Mouse (Mus musculus) CH12.LX (cell line): ENCODE data around the gene Gm11020. TPM values are rescaled to one million over a fixed set of nuclear protein-coding genes. Genes with fewer than 3 reads are reported as not detected.

ENCODE experiments used
- DNase-seq: peaks from one replicate; pipeline ENCODE4 v3.0.0-alpha.2; 2013; ENCODE audit errors: extremely low read depth
- H3K27ac ChIP-seq: 2 replicates; pipeline ENCODE4 v1.5.1; 2012; ENCODE audit warnings: low read depth, mild to moderate bottlenecking, control low read depth, moderate library complexity; ENCODE audit not compliant: insufficient read depth
- H3K27me3 ChIP-seq: replicated peaks from 2 replicates; pipeline ENCODE3; 2012; ENCODE audit warnings: inconsistent platforms
- H3K36me3 ChIP-seq, 2 experiments: replicated peaks in 1 of 2; 2 replicates each; pipeline versions ENCODE3 to v1.6.1; 2012; ENCODE audit warnings: inconsistent platforms in 1 of 2, low read length in 1 of 2, mild to moderate bottlenecking in 1 of 2, mixed read lengths in 1 of 2, moderate library complexity in 1 of 2; ENCODE audit not compliant: control insufficient read depth in 1 of 2, insufficient read depth in 1 of 2
- H3K4me1 ChIP-seq, 2 experiments: 2 replicates each; pipeline ENCODE4 v1.6.1; 2012; ENCODE audit warnings: inconsistent platforms in 1 of 2, moderate library complexity in 1 of 2; ENCODE audit not compliant: insufficient read depth in 2 of 2, control insufficient read depth in 1 of 2
- H3K4me2 ChIP-seq: 2 replicates; pipeline ENCODE4 v1.6.1; 2012; ENCODE audit warnings: low read depth, mild to moderate bottlenecking, control low read depth; ENCODE audit not compliant: poor library complexity, insufficient read depth, severe bottlenecking
- H3K4me3 ChIP-seq, 3 experiments: fragments of 150-350 bp in 1 of 3; sonication (generic) in 1 of 3; replicated peaks in 1 of 3; 2 replicates each; pipeline versions ENCODE3 to v1.5.1; 2011 to 2012; ENCODE audit warnings: low read depth in 2 of 3, low read length in 2 of 3, mild to moderate bottlenecking in 2 of 3, moderate library complexity in 2 of 3, control low read depth in 1 of 3, improper control_type of control experiment in 1 of 3, inconsistent platforms in 1 of 3, mixed read lengths in 1 of 3; ENCODE audit not compliant: poor library complexity in 1 of 3
- H3K79me2 ChIP-seq: replicated peaks from 2 replicates; pipeline ENCODE4 v1.6.1; 2012; ENCODE audit warnings: mild to moderate bottlenecking, moderate library complexity; ENCODE audit not compliant: control insufficient read depth, poor library complexity, insufficient read depth, severe bottlenecking; ENCODE audit errors: extremely low read depth
- H3K9ac ChIP-seq: 2 replicates; pipeline ENCODE4 v1.6.1; 2012; ENCODE audit warnings: low read depth, mild to moderate bottlenecking, control low read depth, moderate library complexity; ENCODE audit not compliant: insufficient read depth
- H3K9me3 ChIP-seq: replicated peaks from 2 replicates; pipeline ENCODE3; 2012; ENCODE audit warnings: low read length, inconsistent platforms, mixed read lengths
- ELF1 ChIP-seq: IDR thresholded peaks from 2 replicates; pipeline ENCODE4 v1.6.1; 2014; ENCODE audit warnings: low read depth, mild to moderate bottlenecking, inconsistent platforms, low read length, improper control_type of control experiment
- EP300 ChIP-seq: IDR thresholded peaks from 2 replicates; pipeline ENCODE4 v1.6.1; 2011; ENCODE audit warnings: low read length, improper control_type of control experiment
- IRF4 ChIP-seq: IDR thresholded peaks from 2 replicates; pipeline ENCODE4 v1.6.1; 2014; ENCODE audit warnings: low read depth, mild to moderate bottlenecking, inconsistent platforms, low read length, improper control_type of control experiment
- JUN ChIP-seq: IDR thresholded peaks from 2 replicates; pipeline ENCODE4 v1.6.1; 2011; ENCODE audit warnings: low read depth, mild to moderate bottlenecking, low read length, improper control_type of control experiment, moderate library complexity; ENCODE audit not compliant: insufficient read depth
- JUND ChIP-seq: conservative IDR thresholded peaks from 2 replicates; pipeline ENCODE4 v1.6.1; 2011; ENCODE audit warnings: low read depth, low read length, improper control_type of control experiment
- MAX ChIP-seq: IDR thresholded peaks from 2 replicates; pipeline ENCODE4 v1.6.1; 2011; ENCODE audit warnings: low read length, improper control_type of control experiment
- MAZ ChIP-seq: IDR thresholded peaks from 2 replicates; pipeline ENCODE4 v1.6.1; 2012; ENCODE audit warnings: low read depth, mild to moderate bottlenecking, inconsistent platforms, low read length, improper control_type of control experiment, moderate library complexity
- MXI1 ChIP-seq: IDR thresholded peaks from 2 replicates; pipeline ENCODE4 v1.6.1; 2011; ENCODE audit warnings: mild to moderate bottlenecking, low read depth, low read length, improper control_type of control experiment
- MYC ChIP-seq: IDR thresholded peaks from 2 replicates; pipeline ENCODE4 v1.6.1; 2011; ENCODE audit warnings: low read depth, mild to moderate bottlenecking, improper control_type of control experiment, low read length
- NELFE ChIP-seq: IDR thresholded peaks from 2 replicates; pipeline ENCODE4 v1.6.1; 2011; ENCODE audit warnings: low read depth, low read length, improper control_type of control experiment
- NRF1 ChIP-seq: IDR thresholded peaks from 2 replicates; pipeline ENCODE4 v1.6.1; 2014; ENCODE audit warnings: low read depth, mild to moderate bottlenecking, inconsistent platforms, low read length, improper control_type of control experiment, moderate library complexity
- SMC3 ChIP-seq: IDR thresholded peaks from 2 replicates; pipeline ENCODE4 v1.6.1; 2011; ENCODE audit warnings: low read depth, low read length, improper control_type of control experiment
- TBP ChIP-seq: conservative IDR thresholded peaks from 2 replicates; pipeline ENCODE4 v1.6.1; 2011; ENCODE audit warnings: low read depth, low read length, improper control_type of control experiment
- UBTF ChIP-seq: IDR thresholded peaks from 2 replicates; pipeline ENCODE4 v1.6.1; 2012; ENCODE audit warnings: low read depth, mild to moderate bottlenecking, inconsistent platforms, low read length, improper control_type of control experiment, moderate library complexity
- USF1 ChIP-seq: IDR thresholded peaks from 2 replicates; pipeline ENCODE4 v1.6.1; 2014; ENCODE audit warnings: low read depth, mild to moderate bottlenecking, inconsistent platforms, low read length, improper control_type of control experiment
- USF2 ChIP-seq: conservative IDR thresholded peaks from 2 replicates; pipeline ENCODE4 v1.6.1; 2011; ENCODE audit warnings: low read depth, low read length, improper control_type of control experiment
- ZC3H11A ChIP-seq: IDR thresholded peaks from 2 replicates; pipeline ENCODE4 v1.6.1; 2012; ENCODE audit warnings: low read depth, mild to moderate bottlenecking, inconsistent platforms, low read length, improper control_type of control experiment
- ZKSCAN1 ChIP-seq: IDR thresholded peaks from 2 replicates; pipeline ENCODE4 v1.6.1; 2012; ENCODE audit warnings: low read depth, inconsistent platforms, low read length, improper control_type of control experiment, borderline replicate concordance
- dilution Hi-C: fragments of 300-500 bp; cut with MboI; formaldehyde crosslinking; loops from 2 replicates; pipeline ENCODE4 v1.14.3; 2020; ENCODE audit warnings: low sequenced_read_pairs; ENCODE audit not compliant: extremely low pct_unique_long_range_greater_than_20kb, extremely low pct_ligation_motif_present
- in situ Hi-C: fragments of 300-500 bp; cut with MboI; formaldehyde crosslinking; loops from 3 replicates; pipeline ENCODE4 v1.14.3; 2019; ENCODE audit warnings: low sequenced_read_pairs, low pct_ligation_motif_present, low pct_unique_long_range_greater_than_20kb, mixed read lengths
- polyA plus RNA-seq: library from polyadenylated mRNA; unstranded; fragments of >175 nt; gene quantifications from 2 replicates; pipeline ENCODE4 v1.2.1, GENCODE M21; 2012; ENCODE audit warnings: low read depth; ENCODE audit not compliant: insufficient read length
- total RNA-seq, 2 experiments: library from RNA; depleted of rRNA; stranded (reverse); fragments of 300-350 nt in 1 of 2; fragments of >200 nt in 1 of 2; gene quantifications; 2 replicates each; pipeline ENCODE4 v1.2.3; 2012 to 2014

Gene Gm11020
- total and polyA plus RNA-seq, 3 experiments = not detected

DNA sequence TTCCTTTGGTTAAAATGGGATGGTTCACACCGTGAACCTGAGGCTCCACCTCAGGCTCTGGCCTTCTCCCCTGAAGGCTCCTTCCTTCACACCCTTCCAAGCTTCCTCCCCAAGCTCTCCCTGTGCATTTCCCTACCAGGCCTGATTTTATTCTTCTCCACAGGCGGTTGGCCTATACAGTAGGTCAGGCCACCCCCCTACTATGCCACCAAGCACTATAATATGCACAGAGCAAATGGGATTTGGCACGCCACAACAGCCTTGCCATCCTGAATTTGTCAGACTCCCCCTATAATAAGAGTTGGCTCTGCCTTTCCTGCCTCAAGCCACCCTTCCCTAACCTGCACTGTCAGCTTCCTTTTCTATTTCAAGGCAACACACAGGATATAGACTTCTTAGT, 37.3 kb downstream of the Gm11020 start:
- H3K27me3 ChIP-seq = no peaks in the 10 kb centered on the region
- no peak overlapping the region for H3K4me2 ChIP-seq
- no peak overlapping the region for H3K4me3 ChIP-seq
- peaks cover 0 to 23% of the 10 kb centered on the region in 2 experiments for H3K36me3 ChIP-seq
- H3K9me3 ChIP-seq = no peaks in the 10 kb centered on the region
- peaks cover 0 to 6% of the 10 kb centered on the region in 2 experiments; a peak in 1 of 4 replicates for H3K4me1 ChIP-seq
- no peak overlapping the region for H3K27ac ChIP-seq
- no peak overlapping the region for H3K9ac ChIP-seq
- H3K79me2 ChIP-seq = no peaks in the 10 kb centered on the region
- in situ Hi-C loops = loop anchor here (25.0 kb wide), 1 partner anchor 179 kb away; the partner anchor contains the start of genes Car7 and Nae1
- no peak for DNase-seq
- dilution Hi-C loops = no loop called here
- no peak for TF ChIP-seq MXI1
- TF ChIP-seq SMC3 = no peak
- no peak for TF ChIP-seq ELF1
- TF ChIP-seq MYC = no peak
- no peak for TF ChIP-seq NELFE
- no peak for TF ChIP-seq USF2
- no peak for TF ChIP-seq ZKSCAN1
- no peak for TF ChIP-seq JUND
- no peak for TF ChIP-seq EP300
- no peak for TF ChIP-seq USF1
- TF ChIP-seq IRF4 = no peak
- TF ChIP-seq ZC3H11A = no peak
- TF ChIP-seq MAX = no peak
- no peak for TF ChIP-seq MAZ
- no peak for TF ChIP-seq TBP
- TF ChIP-seq NRF1 = no peak
- no peak for TF ChIP-seq UBTF

DNA sequence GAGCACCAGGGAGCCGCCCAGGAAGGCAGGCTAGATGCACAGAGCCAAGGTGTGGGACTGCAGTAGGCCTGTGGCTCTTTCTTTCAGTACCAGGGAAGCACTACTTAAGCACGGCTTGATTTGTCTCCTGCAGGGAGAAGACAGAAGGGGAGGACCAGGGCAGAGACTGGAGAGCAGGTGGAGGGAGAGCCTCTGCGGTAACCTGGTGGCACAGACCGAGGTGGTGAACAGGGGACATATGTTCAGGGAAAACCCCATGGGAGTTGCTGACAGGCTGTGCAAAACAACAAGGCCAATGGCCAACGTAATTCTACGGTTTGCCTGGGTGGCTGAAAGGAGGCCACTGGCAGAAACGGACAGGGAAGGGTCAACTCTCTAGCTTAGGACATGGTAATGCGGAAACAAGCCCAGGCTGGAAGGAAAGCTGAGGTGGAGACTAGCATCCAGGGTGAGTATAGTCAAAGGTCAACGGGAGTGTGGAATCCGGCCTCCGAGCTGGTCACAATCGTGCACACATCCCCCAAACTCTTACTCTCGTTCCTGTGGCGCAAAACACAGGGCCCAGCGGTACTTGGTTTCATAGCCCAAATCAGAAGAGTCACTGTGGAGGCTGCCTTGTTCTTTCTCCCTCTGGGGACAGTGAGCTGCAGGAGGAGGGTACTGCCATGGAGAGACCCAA, 38.5 kb downstream of the Gm11020 start:
- TF ChIP-seq JUN = no peak
- TF ChIP-seq, all 38 proteins: peak for 0
- no peaks in the 10 kb centered on the region for H3K79me2 ChIP-seq
- H3K9me3 ChIP-seq = no peaks in the 10 kb centered on the region
- H3K9ac ChIP-seq = no peak overlapping the region
- no peak overlapping the region for H3K4me3 ChIP-seq
- dilution Hi-C loops = no loop called here
- DNase-seq = no peak
- H3K4me1 ChIP-seq = peaks cover 0 to 6% of the 10 kb centered on the region in 2 experiments; a peak in 1 of 4 replicates
- peaks cover 0 to 15% of the 10 kb centered on the region in 2 experiments for H3K36me3 ChIP-seq
- no peak overlapping the region for H3K4me2 ChIP-seq
- H3K27me3 ChIP-seq = no peaks in the 10 kb centered on the region
- in situ Hi-C loops = loop anchor here (25.0 kb wide), 1 partner anchor 177 kb away; the partner anchor contains the start of genes Car7 and Nae1
- no peak overlapping the region for H3K27ac ChIP-seq
